Mouse (Mus musculus) kidney, embryonic 15.5 days (tissue): ENCODE data around the gene Synj1. TPM values are rescaled to one million over a fixed set of nuclear protein-coding genes. Genes with fewer than 3 reads are reported as not detected.

ENCODE experiments used
- ATAC-seq: fragments of 200-750 bp; cut with Nextera tagmentation; replicated peaks from 2 replicates; pipeline ENCODE4 v1.8.0; 2017; ENCODE audit warnings: moderate TSS enrichment; ENCODE audit not compliant: low FRiP score
- H3K27ac ChIP-seq: fragments of 300-500 bp; sonication (generic); 2 replicates; pipeline ENCODE4 v1.5.1; 2015; ENCODE audit warnings: mild to moderate bottlenecking, inconsistent platforms
- H3K27me3 ChIP-seq: fragments of 300-500 bp; sonication (generic); 2 replicates; pipeline ENCODE4 v1.6.1; 2015; ENCODE audit warnings: inconsistent platforms
- H3K36me3 ChIP-seq: fragments of 300-500 bp; sonication (generic); 2 replicates; pipeline ENCODE4 v1.6.1; 2015; ENCODE audit warnings: inconsistent platforms
- H3K4me1 ChIP-seq: fragments of 300-500 bp; sonication (generic); 2 replicates; pipeline ENCODE4 v1.6.1; 2015; ENCODE audit warnings: inconsistent platforms
- H3K4me2 ChIP-seq: fragments of 300-500 bp; sonication (generic); 2 replicates; pipeline ENCODE4 v1.6.1; 2015; ENCODE audit warnings: moderate library complexity, mild to moderate bottlenecking, inconsistent platforms
- H3K4me3 ChIP-seq: fragments of 300-500 bp; sonication (generic); replicated peaks from 2 replicates; pipeline ENCODE4 v1.5.1; 2015; ENCODE audit warnings: mild to moderate bottlenecking, inconsistent platforms
- H3K9ac ChIP-seq: fragments of 300-500 bp; sonication (generic); 2 replicates; pipeline ENCODE4 v1.6.1; 2015; ENCODE audit warnings: mild to moderate bottlenecking, inconsistent platforms
- H3K9me3 ChIP-seq: fragments of 300-500 bp; sonication (generic); replicated peaks from 2 replicates; pipeline ENCODE4 v1.6.1; 2016; ENCODE audit warnings: inconsistent platforms
- WGBS: fragments of 180-500 bp; shearing (Covaris S2); methylation state at CpG from one replicate; pipeline ENCODE4 v1.1.7; 2015; ENCODE audit warnings: mixed read lengths; 5-methylcytosine and 5-hydroxymethylcytosine counted together
- polyA plus RNA-seq: library from polyadenylated mRNA; unstranded; fragments of >200 nt; fragmentation: Nextera tagmentation; extraction: Ambion mirVana; gene quantifications from 2 replicates; pipeline ENCODE4 v1.2.1, GENCODE M21; 2015

The Synj1 gene
- polyA plus RNA-seq, 1 experiment from 2014 or later, result 14.4 TPM

DNA sequence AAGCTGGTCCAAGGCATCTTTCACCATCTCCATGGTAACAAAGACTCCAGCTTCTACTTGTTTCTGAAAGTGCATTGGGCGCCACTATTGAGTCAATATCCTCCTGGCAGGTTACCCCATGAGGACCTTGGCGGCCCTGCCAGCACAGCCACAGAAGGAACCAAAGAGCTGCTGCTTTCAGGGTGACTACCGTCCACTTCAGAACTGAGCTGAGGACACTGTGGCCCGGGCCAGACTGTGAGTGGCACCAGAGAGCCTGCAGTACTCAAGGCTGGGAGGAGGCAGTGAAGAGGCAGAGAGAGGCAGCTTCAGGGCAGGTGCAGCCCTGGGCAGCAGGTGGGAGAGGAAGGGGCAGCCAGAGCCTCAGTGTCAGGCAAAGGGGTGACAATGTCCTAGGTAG lies 83.7 kb downstream of the Synj1 start:
- WGBS, result 91% methylated on average over 4 of the region's 4 CpGs
- no peak overlapping the region for H3K4me2 ChIP-seq
- no peaks in the 10 kb centered on the region for H3K27me3 ChIP-seq
- no peaks in the 10 kb centered on the region for H3K4me1 ChIP-seq
- peaks cover 44% of the 10 kb centered on the region for H3K36me3 ChIP-seq
- H3K9me3 ChIP-seq, result no peaks in the 10 kb centered on the region
- no peak overlapping the region for H3K9ac ChIP-seq
- H3K4me3 ChIP-seq, result no peak overlapping the region
- ATAC-seq, result no peak
- no peak overlapping the region for H3K27ac ChIP-seq

DNA sequence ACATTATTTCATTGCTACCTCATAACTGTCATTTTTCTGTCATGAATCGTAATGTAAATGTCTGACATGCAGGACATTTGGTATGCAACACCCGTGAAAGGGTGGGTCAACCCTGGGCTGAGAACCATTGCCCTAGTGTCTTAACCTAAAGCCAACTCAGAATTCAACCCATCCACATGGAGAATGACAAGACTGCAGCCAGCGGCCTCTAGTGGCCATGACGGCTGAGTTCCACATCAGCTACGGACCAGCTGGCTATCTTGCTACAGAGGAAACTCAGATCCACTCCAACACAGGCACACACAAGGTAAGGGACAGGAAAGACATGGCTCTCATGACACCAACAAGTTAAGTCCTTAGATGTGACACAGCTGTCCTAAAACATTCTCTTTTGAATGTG lies 85.6 kb downstream of the Synj1 start:
- peaks cover 43% of the 10 kb centered on the region for H3K36me3 ChIP-seq
- no peaks in the 10 kb centered on the region for H3K27me3 ChIP-seq
- H3K4me1 ChIP-seq, result no peaks in the 10 kb centered on the region
- no peak overlapping the region for H3K4me2 ChIP-seq
- H3K9ac ChIP-seq, result no peak overlapping the region
- no peak overlapping the region for H3K4me3 ChIP-seq
- H3K27ac ChIP-seq, result no peak overlapping the region
- ATAC-seq, result 0 out of 2 replicates have a peak, but pooled peaks have one; percentile 34
- no peaks in the 10 kb centered on the region for H3K9me3 ChIP-seq
- WGBS, result 20% methylated on average over 5 of the region's 5 CpGs

DNA sequence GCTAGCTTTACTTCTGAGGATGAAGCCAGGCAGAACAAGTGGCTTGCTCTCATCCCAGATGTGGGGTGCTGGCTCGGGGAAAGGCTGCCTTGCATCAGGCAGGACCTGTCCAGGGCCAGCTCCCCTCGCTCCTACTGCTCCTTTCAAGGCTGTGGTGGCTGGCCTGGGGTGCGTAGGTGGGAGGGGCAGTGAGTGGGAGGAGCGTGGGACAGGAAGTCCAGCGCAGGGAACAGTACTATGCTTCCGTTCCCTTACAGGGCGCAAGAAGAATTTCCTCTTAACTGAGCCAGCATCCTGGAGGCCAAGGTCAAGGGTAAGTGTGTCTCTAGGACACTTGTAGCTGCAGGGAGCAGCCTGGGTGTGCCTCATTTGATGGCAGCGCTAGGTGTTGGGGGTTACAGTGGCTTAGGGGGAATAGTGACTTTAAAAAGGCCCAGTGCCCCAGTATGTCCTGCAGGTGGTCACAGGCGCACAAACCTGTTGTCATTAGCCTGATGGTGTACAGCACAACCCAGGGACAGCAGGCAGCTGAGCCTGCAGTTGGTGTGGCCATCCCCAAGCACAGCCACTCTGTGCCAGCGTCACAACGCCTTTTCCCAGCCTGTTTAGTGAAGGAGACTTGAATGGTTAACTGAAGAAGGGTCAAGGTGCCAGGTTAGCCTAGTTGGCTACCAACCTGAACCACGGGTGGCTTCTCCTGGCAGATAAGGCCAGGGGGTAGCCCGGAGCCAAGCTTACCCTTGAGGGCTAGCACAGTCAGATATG lies 86.3 kb downstream of the Synj1 start:
- Histone ChIP-seq H3K27ac (no peak overlapping the region), H3K9me3 (no peaks in the 10 kb centered on the region), H3K4me1 (no peaks in the 10 kb centered on the region), H3K9ac (no peak overlapping the region), H3K27me3 (no peaks in the 10 kb centered on the region), H3K36me3 (peaks cover 36% of the 10 kb centered on the region), H3K4me3 (no peak overlapping the region), H3K4me2 (no peak overlapping the region)
- 84% methylated on average over 13 of the region's 13 CpGs for WGBS
- no peak; the same call in 1 of the 2 replicates for ATAC-seq

DNA sequence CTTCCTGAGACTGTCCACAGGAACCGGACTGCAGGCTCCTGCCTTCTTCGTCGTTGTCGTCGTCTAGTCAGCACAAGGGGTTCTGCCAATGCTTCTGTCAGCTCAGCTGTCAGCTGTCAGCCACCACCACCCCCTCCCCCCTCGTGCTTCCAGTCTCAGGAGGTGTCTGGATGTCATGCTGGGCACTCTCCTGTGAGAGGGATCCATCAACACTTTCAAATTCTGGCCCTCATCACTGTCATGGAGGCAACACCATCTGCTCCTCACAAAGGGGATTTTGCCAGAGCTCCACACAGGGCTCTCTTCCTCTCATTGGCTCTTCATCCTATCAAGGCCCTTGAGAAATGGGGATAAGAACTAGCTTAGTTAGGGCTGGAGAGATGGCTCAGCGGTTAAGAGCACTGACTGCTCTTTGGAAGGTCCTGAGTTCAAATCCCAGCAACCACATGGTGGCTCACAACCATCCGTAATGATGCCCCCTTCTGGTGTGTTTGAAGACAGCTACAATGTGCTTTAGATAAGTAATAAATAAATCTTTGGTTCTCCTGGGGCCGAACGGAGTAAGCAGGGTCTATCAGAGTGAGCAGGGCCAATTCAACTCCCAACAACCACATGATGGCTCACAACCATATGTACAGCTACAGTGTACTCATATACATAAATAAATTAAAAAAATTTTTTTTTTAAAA lies 89.5 kb downstream of the Synj1 start:
- Histone ChIP-seq H3K9me3 (peaks cover 3% of the 10 kb centered on the region; the same call in 1 of the 2 replicates), H3K9ac (no peak overlapping the region), H3K4me3 (no peak overlapping the region), H3K4me2 (no peak overlapping the region), H3K36me3 (peaks cover 9% of the 10 kb centered on the region), H3K27me3 (no peaks in the 10 kb centered on the region), H3K4me1 (peaks cover 11% of the 10 kb centered on the region), H3K27ac (no peak overlapping the region)
- 54% methylated on average over 10 of the region's 10 CpGs for WGBS
- no peak for ATAC-seq

DNA sequence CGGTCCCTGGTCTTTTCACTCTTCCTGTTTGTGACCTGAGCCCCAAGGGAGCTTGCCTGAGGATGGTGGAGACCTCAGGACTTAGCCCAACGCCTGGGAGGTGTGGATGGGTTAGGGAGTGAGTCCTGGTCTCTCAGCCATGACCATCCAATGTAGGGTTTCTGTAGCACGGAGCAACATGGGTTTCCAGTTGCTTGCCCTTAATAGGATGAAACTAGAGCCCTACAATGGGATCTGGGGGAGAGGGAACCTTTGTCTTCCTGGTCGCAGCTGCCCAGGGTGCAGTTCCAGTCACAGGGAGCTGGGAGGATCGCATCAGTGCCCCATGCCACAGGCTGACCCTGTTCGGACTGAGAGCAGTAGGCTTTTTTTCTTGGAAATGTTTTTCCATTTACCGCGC lies 94.0 kb downstream of the Synj1 start:
- no peaks in the 10 kb centered on the region for H3K36me3 ChIP-seq
- H3K9me3 ChIP-seq, result peaks cover 3% of the 10 kb centered on the region; the same call in 1 of the 2 replicates
- no peak overlapping the region for H3K9ac ChIP-seq
- 47% methylated on average over 8 of the region's 8 CpGs for WGBS
- no peak overlapping the region for H3K4me3 ChIP-seq
- H3K4me1 ChIP-seq, result peaks cover 20% of the 10 kb centered on the region
- peak; percentile 91 for ATAC-seq
- 0 out of 2 replicates have a peak overlapping the region, but pooled peaks have one; percentile 1 for H3K4me2 ChIP-seq
- no peaks in the 10 kb centered on the region for H3K27me3 ChIP-seq
- peak overlapping the region; percentile 76 for H3K27ac ChIP-seq

DNA sequence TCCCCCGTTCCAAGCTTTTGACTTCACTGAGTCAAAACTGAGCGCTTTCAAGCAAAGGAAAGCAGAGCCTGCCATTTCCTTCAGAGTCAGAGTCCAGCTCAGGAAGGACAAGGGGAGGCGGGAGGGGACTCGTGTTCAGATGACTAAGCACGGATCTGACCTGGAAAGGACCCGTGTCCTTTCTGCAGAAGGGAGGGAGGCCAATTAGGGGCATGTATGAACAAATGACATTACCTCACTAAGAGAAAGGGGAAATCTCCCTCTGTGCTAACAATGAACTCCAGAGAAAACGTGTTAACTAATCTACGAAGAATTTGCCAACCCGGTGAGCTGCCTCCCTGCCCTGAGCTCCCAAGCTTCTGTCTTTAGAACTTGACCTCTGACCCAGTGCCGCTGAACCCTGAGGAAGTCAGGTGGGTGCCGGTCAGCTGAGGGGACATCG lies 95.0 kb downstream of the Synj1 start:
- Histone ChIP-seq H3K4me1 (peaks cover 20% of the 10 kb centered on the region), H3K27me3 (no peaks in the 10 kb centered on the region), H3K36me3 (no peaks in the 10 kb centered on the region), H3K27ac (peak overlapping the region; percentile 76), H3K9ac (no peak overlapping the region), H3K4me2 (peak overlapping the region; percentile 42), H3K9me3 (peaks cover 3% of the 10 kb centered on the region; the same call in 1 of the 2 replicates), H3K4me3 (no peak overlapping the region)
- ATAC-seq, result peak; percentile 34; the same call in 1 of the 2 replicates
- 13% methylated on average over 12 of the region's 12 CpGs for WGBS

DNA sequence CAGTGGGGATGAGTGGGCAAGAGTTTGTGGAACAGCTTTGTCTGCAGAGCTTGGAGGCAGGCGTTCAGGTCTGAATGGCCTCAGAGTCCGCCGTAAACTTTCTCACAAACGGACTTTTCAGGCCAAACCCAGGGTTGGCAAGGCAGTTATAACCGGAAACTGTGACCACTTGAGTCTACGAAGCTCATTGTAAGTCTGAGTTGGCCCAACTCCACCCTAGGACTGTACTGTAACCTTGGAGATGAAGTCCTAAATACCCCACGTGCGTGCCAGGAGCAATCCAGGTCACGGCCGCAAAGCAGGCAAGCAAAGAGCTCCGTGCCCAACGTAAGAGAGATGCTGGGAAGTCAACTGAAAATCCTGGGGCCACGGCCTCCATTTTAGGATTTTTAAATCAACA lies 99.3 kb downstream of the Synj1 start:
- H3K9me3 ChIP-seq, result no peaks in the 10 kb centered on the region
- H3K4me2 ChIP-seq, result no peak overlapping the region
- no peak overlapping the region for H3K9ac ChIP-seq
- no peaks in the 10 kb centered on the region for H3K36me3 ChIP-seq
- no peak for ATAC-seq
- no peak overlapping the region for H3K4me3 ChIP-seq
- 87% methylated on average over 13 of the region's 13 CpGs for WGBS
- H3K4me1 ChIP-seq, result peaks cover 10% of the 10 kb centered on the region
- H3K27me3 ChIP-seq, result no peaks in the 10 kb centered on the region
- H3K27ac ChIP-seq, result no peak overlapping the region

DNA sequence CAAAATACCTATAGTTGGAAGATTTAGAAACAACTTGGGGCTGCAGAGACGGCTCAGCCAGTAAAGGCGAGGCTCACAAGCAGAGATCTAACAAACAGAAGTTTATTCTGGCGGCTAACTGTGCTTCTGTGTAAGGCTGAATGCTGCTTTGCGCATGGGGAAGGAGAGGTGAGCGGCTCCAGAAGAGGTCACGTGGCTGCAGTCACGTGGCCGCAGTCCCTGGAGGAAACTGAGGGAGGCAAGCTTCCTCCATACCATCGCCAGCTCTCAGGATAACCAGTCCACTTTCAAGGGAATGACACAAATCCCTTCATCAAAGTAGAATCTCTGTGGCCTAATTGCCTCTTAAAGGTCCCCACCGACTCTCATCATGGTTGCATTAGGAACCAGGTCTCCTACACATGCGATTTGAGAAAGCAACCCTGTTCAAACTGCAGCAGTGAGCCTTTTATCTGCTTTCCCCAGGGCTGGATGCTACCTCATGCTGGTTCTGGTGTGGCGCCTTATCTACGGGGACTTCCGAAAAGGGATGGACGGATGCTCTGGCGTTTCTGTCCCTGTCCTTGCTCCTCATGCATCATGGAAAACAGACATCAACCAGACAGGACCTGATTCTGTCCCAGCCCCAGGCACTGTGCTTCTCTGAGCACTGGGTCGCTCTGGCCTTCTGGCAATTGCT lies 100.1 kb downstream of the Synj1 start:
- Histone ChIP-seq H3K27me3 (no peaks in the 10 kb centered on the region), H3K4me3 (no peak overlapping the region), H3K9ac (no peak overlapping the region), H3K36me3 (no peaks in the 10 kb centered on the region), H3K27ac (no peak overlapping the region), H3K4me2 (no peak overlapping the region), H3K9me3 (no peaks in the 10 kb centered on the region), H3K4me1 (peaks cover 3% of the 10 kb centered on the region)
- ATAC-seq, result no peak
- 83% methylated on average over 17 of the region's 17 CpGs for WGBS

DNA sequence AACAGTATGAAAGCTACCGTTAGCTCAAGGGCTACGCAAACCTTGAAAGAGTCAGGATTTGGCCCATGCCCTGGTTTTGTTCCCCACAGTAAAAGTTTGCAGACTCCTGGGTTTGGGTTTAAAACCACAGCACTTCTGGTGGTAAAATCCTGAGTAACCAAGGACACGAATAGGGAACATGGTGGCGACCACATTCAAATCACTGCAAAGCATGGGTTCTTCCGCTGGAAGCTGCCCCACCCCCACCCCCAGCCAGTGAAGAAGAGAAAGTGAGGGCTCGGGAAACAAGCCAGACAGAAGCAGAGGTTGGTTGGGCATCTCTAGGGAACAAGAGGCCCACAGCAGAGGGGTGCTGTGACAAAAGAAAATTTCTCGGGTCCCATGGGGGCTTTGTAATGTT lies 103.9 kb downstream of the Synj1 start:
- Histone ChIP-seq H3K4me1 (0 out of 2 replicates have a peak, but pooled peaks cover 6% of the 10 kb centered on the region), H3K36me3 (no peaks in the 10 kb centered on the region), H3K4me3 (no peak overlapping the region), H3K27ac (no peak overlapping the region), H3K4me2 (no peak overlapping the region), H3K27me3 (no peaks in the 10 kb centered on the region), H3K9ac (no peak overlapping the region), H3K9me3 (no peaks in the 10 kb centered on the region)
- no peak for ATAC-seq
- WGBS, result 72% methylated on average over 7 of the region's 7 CpGs

DNA sequence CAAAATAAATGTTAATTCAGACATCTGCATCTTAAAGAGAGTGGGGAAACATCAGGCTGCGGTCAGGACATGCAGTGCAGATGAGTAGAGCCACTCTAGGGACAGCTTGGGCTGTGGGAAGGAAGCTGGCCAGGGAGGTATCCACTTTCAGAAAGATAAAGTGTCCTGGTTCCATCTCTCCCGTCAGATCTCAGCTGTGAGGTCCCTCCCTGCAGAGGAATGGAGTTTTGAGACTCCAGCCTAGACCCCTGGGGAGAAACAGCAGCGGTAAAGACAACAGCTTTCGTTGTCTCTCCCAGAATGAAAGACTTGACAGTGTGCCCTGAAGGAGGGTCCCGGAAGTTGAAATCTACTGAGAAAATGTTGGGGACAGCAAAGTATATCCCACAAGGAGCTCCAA lies 107.8 kb downstream of the Synj1 start:
- Histone ChIP-seq H3K27me3 (no peaks in the 10 kb centered on the region), H3K4me1 (0 out of 2 replicates have a peak, but pooled peaks cover 6% of the 10 kb centered on the region), H3K27ac (no peak overlapping the region), H3K9me3 (no peaks in the 10 kb centered on the region), H3K9ac (no peak overlapping the region), H3K36me3 (no peaks in the 10 kb centered on the region), H3K4me3 (no peak overlapping the region), H3K4me2 (no peak overlapping the region)
- no peak for ATAC-seq
- WGBS, result 45% methylated on average over 5 of the region's 5 CpGs

DNA sequence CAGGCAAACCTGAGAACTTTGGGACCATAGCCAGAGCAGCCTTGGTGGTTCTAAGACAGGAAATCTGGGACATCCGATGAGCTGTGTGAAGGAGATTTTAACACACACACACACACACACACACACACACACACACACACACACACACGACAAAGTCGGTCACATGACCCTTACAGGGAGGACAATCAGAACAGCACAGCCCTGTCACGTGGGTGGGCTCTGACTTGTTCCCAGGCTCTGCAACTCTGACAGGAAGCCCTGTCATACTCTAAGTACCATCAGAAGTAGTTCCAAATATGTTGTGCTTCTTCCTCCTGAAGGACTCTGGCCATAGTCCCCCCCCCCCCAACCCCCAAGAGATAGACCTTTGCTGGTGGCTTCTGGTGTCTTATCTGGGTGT lies 109.7 kb downstream of the Synj1 start:
- 0 out of 2 replicates have a peak, but pooled peaks cover 6% of the 10 kb centered on the region for H3K4me1 ChIP-seq
- H3K4me3 ChIP-seq, result no peak overlapping the region
- H3K36me3 ChIP-seq, result no peaks in the 10 kb centered on the region
- no peaks in the 10 kb centered on the region for H3K27me3 ChIP-seq
- H3K27ac ChIP-seq, result no peak overlapping the region
- 60% methylated on average over 4 of the region's 4 CpGs for WGBS
- no peaks in the 10 kb centered on the region for H3K9me3 ChIP-seq
- no peak overlapping the region for H3K9ac ChIP-seq
- no peak overlapping the region for H3K4me2 ChIP-seq
- ATAC-seq, result no peak

DNA sequence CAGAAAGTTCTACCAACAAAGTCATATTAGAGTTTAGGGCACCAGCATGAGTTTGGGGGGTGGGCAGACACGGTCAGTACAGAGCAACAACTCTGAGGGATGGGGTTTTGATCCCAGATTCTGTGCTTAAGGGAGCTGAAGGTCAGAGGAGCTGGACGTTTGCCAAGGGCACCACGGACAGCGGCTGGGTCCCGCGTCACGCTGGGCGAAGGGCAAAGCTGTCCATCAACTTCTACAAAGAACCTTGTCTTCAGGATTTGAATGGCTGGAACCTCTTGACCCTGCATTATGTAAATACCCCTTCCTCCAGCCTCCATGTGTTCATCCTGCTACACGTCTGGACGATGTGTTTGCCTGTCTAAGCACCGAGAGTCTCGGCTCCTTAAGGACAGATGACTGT lies 111.6 kb downstream of the Synj1 start:
- 69% methylated on average over 12 of the region's 12 CpGs for WGBS
- no peak overlapping the region for H3K27ac ChIP-seq
- H3K4me1 ChIP-seq, result 0 out of 2 replicates have a peak, but pooled peaks cover 6% of the 10 kb centered on the region
- H3K36me3 ChIP-seq, result no peaks in the 10 kb centered on the region
- no peaks in the 10 kb centered on the region for H3K9me3 ChIP-seq
- no peak overlapping the region for H3K4me2 ChIP-seq
- H3K9ac ChIP-seq, result no peak overlapping the region
- no peak overlapping the region for H3K4me3 ChIP-seq
- no peaks in the 10 kb centered on the region for H3K27me3 ChIP-seq
- no peak for ATAC-seq
